Mouse (Mus musculus) mouse embryonic stem cell (cell line): ENCODE results near the gene Efna2.

Source experiments
- in situ Hi-C, 2 experiments: fragments of 300-500 bp; cut with MboI; formaldehyde crosslinking; loops; 1 replicate in 1 of 2; 3 replicates in 1 of 2; pipeline ENCODE4 v1.14.3; 2019 to 2020; ENCODE audit warnings: low sequenced_read_pairs in 2 of 2, low pct_unique_long_range_greater_than_20kb in 1 of 2, mixed read lengths in 1 of 2; ENCODE audit not compliant: unreplicated experiment in 1 of 2

Efna2 gene

DNA sequence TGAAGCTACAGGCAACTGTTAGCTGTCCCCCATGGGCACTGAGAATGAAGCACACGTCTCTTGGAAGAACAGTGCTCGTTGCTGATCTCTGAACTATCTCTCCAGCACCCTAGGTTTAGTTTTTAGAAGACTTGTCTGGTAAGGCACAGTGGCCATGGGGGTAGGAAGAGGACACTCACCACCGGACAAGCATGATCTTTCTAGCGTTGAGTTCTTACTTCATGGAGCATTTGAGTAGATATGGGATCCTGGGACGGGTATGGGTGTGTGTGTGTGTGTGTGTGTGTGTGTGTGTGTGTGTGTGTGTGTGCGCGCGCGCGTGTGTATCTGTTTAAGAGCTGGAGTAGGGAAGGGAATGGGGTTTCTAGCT, 38.6 kb upstream of the Efna2 start, which contains the start of gene Cbarp:
Gene Cbarp, minus strand, starts transcription at position 170 of the 370 bp plus-strand sequence.
- in situ Hi-C loops: no loop called here

- in situ Hi-C loops: no loop called here
These were observed 38.0 kb upstream of the Efna2 start for GRCm38 (mm10) chr10:80141243-80141642.

DNA sequence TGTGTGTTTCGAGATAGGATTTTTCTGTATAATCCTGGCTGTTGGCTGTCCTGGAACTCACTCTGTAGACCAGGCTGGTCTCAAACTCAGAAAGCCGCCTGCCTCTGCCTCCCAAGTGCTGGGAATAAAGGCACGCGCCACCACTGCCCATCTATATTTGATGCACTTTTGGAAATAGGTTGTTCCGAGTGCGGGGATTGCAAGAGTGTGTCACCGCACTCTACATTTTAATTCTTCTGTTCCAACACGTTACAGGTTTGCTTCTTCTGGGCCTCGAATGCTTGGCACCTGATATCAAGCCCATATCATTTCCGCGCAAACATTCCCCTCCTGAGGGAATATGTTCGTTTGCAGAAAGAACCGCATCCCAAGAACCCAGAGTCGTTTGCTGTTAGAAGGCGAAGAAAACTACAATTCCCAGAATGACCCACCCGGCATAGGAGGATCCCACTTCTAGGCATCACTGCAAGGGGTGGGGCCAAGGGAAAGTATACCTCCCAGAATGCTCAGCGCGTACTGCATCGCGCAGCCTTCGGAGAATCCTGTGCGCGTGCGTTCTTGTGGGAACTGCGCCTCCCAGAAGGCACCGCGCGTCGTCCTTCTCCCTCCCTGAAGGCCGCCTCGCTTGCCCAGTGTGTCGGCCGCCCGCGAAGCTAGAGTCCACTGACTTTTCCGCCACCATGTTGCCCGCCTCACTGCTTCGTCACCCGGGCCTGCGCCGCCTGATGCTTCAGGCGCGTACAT, 37.3 kb upstream of the Efna2 start:
- in situ Hi-C loops: no loop called here

DNA sequence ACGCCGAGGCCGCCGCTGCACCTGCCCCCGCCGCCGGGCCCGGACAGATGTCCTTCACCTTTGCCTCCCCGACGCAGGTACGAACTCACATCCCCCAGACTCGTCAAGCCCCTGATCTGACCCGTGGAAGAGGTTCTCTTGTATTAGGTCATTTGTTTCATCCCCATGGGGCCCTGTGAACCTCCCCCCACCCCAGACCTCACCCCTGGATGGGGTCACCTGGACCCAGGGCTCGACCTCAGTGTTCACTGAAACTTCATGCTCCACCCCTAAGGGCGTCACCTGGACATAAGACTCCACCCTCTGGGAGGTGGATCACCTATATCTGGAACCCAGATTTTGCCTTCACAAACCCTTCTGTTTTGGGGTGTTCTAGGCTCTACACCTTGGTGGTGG, 36.8 kb upstream of the Efna2 start:
- in situ Hi-C loops: no loop called here

GRCm38 (mm10) chr10:80143664-80144063, 35.6 kb upstream of the Efna2 start:
- in situ Hi-C loops: no loop called here

- in situ Hi-C loops: no loop called here
These were observed 35.1 kb upstream of the Efna2 start for GRCm38 (mm10) chr10:80144159-80144558.

GRCm38 (mm10) chr10:80144864-80145838, 34.1 kb upstream of the Efna2 start:
- in situ Hi-C loops: no loop called here

DNA sequence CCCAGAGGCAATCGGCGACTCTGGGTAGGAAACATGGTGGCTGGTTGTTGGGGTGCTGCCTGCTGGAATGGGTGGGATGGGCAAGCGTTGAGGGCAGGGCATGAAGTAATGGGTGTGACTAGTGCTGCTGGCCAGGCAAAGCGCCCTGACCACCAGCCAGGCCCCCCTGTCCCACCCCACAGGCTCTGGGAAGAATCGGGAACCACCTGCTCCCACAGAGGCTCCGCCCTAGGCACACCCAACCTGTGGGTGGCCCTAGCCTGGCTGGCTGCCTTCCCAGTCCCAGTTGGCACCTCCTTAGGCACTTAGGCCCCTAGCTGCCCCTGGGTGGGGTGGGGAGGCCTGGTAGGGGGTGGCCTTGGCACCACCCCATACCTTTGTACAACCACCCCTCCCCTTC, 33.4 kb upstream of the Efna2 start:
- in situ Hi-C loops: no loop called here

- in situ Hi-C loops: no loop called here
These were observed 32.7 kb upstream of the Efna2 start for GRCm38 (mm10) chr10:80146568-80147011.

GRCm38 (mm10) chr10:80147146-80147718, 32.0 kb upstream of the Efna2 start:
- in situ Hi-C loops: no loop called here

- in situ Hi-C loops: no loop called here
These were observed 31.3 kb upstream of the Efna2 start, which contains the start of gene Midn for GRCm38 (mm10) chr10:80147719-80148601. Gene Midn (plus strand): TSS chr10:80148272.

DNA sequence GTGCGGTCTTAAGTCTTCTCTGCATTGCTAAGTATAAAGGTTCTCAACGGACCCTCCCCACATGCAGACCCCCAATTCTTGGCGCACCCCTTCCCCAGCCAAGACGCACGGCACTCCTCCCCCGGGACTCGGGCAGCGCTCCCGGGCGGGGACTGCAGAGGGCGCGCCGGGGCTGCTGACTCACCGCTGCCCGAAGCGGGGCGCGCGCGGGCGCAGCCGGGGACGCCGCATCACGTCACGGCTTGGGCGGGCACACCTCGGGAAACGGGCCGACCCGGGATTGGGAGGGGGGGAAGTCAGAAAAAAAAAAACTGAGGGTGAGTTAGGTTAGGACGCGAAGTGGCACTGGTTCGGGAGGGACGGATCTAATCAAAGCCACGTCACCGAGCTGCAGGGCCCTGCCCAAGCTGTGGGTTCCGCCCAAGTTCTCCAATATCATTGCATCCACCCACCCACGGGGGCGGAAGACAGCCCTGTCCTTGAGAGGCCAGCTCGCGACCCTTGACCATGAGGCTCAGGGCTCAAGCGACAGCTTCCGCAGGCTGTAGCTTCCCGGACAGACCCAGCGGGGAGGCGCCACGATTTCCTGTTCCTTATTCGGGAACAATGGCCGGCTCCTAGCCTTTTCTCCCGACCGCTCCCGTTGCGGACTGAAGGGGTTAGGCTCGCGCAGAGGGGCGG, 30.5 kb upstream of the Efna2 start:
- in situ Hi-C loops: no loop called here

- in situ Hi-C loops: no loop called here
These were observed 29.7 kb upstream of the Efna2 start for GRCm38 (mm10) chr10:80149291-80150225.

DNA sequence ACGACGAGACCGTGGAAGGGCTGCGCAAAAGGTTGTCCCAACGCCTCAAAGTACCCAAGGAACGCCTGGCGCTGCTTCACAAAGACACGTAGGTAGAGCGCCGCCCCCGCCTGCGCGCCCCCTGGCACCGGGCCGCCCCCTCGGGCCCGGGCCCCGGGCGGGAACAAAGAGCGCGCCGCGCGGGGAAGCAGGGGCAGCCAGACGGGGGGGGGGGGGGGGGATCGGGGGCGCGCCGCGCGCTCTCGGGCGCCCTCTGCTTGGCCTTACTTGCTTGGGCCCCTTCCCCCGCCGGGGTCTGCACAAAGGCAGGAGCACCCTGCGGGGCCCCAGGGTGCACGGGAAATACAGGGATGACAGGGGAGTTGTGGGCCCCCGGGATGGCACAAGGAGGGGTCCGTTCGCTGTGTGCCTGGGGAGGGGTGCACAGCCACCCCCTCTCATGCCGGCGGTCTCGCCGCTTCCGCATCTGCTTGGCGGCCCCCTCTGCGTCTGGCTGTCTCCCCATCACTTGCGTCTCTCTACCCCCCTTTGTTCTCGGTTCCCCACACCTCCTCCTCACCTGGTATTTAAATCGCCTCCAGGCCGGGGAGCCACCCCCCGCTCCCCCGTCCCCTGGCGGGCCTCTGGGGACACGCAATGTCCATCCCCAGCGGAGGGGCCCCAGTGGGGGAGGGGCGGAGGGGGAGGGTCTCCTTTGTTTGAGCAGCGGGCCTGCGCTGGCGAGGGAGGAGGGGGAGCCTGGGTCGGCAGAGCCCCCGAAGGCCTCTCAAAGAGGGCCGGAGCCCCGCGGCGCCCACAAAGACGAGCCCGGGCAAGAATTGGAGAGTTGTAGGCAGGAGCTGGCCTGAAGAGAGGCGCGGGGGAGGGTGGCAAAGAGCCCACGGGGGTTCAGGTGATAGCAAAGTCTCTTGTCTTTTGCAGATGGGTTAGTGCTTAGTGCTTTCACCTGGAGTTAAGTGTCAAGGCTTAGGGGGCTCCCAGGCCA, 28.8 kb upstream of the Efna2 start:
- in situ Hi-C loops: no loop called here

DNA sequence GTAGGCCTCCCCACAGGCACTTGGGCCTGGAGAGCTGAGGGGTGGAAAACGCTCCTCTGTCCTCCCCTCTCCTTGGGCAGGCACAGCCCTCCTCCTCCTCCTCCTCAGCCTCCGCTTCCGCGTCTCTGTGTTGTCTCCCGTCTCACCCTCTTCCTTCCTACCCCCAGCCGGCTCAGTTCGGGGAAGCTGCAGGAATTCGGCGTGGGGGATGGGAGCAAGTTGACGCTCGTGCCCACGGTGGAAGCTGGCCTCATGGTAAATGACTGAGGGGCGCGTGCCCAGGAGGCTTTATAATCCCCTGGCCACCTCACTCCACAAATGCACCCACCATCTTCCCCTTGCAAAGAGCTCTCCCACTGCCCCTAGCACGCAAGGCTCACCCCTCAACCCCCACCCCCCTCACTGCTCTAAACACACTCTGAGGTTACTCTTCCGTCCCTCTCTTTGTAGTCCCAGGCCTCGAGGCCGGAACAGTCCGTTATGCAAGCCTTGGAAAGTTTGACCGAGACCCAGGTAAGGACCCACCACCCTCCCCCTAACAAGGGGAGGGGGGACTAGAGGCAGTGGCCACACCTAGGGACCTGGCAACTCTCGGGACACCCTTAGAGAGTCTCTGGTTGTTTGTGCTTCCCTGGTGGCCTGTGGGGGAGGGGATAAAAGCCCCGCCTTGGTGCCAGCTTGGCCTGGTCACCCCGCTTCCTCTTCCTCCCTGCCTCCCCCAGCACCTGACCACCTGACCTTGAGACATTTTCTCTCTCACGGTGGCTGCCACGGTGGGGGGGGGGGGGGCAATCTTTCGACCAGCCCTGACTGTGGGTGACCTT, 27.9 kb upstream of the Efna2 start:
- in situ Hi-C loops: no loop called here
